Mouse (Mus musculus): ENCODE measurements at regions not wholly inside any gene's neighbourhood (a gene's known extent, or its start where the extent isn't known, plus 50 kb on each side); places are given as distances from the start of the nearest gene placed in this dataset.

DNA sequence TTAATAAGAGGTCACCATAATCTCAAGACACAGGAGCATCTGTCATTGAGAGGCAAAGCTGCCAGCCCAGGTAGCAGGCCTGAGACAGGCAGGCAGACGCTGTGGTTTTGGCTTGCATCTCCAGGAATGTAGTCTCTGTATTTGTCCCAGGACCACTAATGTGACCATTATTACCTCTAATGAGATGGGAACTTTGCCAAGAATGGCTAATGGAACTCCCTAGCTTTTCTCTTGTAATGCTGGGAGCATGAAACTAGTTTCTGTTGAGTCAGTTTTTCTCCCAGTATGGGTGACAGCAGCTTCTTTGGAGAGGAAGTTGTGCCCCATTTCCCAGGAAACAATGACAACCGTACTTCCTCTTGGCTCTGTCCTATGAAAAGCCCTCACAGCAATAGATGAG is 178.5 kb downstream of the Abcc12 start:
- TF ChIP-seq CTCF (conservative IDR thresholded peaks at IDR 0.05; ENCODE audit: low read length) (no peak), POU5F1 (IDR thresholded peaks at IDR 0.05; ENCODE audit: borderline replicate concordance, low read length) (no peak)

Data from E14TG2a.4 (cell line).